Mouse (Mus musculus): ENCODE data around the gene Prpsap1.

- no peak for TF ChIP-seq CTCF (IDR thresholded peaks at IDR 0.05; ENCODE audit: control insufficient read depth, insufficient read depth, insufficient read length)
- peak; percentile 74 for TF ChIP-seq MAX (IDR thresholded peaks at IDR 0.05)
- TF ChIP-seq MYOD1 (IDR thresholded peaks at IDR 0.05; ENCODE audit: control insufficient read depth, insufficient read length, low read depth) = no peak
- no peak for TF ChIP-seq MYOG (IDR thresholded peaks at IDR 0.05; ENCODE audit: control insufficient read depth, extremely low read depth, insufficient read length)
- TF ChIP-seq USF1 (IDR thresholded peaks at IDR 0.05; ENCODE audit: low read depth) = no peak
- peak; percentile 86 for TF ChIP-seq CEBPB (IDR thresholded peaks at IDR 0.05; ENCODE audit: low read depth)
These were observed 24.5 kb upstream of the Prpsap1 start for GRCm38 (mm10) chr11:116518482-116518881.
